Mouse (Mus musculus) heart, postnatal 25 days (tissue): ENCODE data around the gene Pou2f1. TPM values are rescaled to one million over a fixed set of nuclear protein-coding genes. Genes with fewer than 3 reads are reported as not detected.

Experiments used
- DNase-seq: peaks from one replicate; pipeline ENCODE4 v3.0.0; 2022; ENCODE audit warnings: low spot score
- intact Hi-C: fragments of 180-260 bp; cut with DNase I; formaldehyde crosslinking; loops from one replicate; pipeline ENCODE4 v1.15.1; 2025
- total RNA-seq, 2 experiments: library from RNA; stranded (reverse); gene quantifications; 2 replicates each; pipeline ENCODE4 v1.2.3; 2021

The Pou2f1 gene
- 10 to 100 TPM; 11.8 to 13.0 TPM for total RNA-seq

- peak; percentile 93 for DNase-seq
- intact Hi-C loops, result loop anchor here (2.0 to 10.0 kb wide), 2 partner anchors 150 to 338 kb away; no protein-coding TSS in a partner anchor
These were observed at the start of gene Pou2f1 for GRCm38 (mm10) chr1:166002520-166003155. TSS of gene Pou2f1 (minus strand) at chr1:166002678.

GRCm38 (mm10) chr1:166049046-166049827, 46.8 kb upstream of the Pou2f1 start:
- DNase-seq, result no peak
- intact Hi-C loops, result no loop called here

GRCm38 (mm10) chr1:166048230-166048911, 45.9 kb upstream of the Pou2f1 start:
- DNase-seq, result no peak
- intact Hi-C loops, result no loop called here

- intact Hi-C loops, result no loop called here
- DNase-seq, result no peak
These were observed 45.2 kb upstream of the Pou2f1 start for GRCm38 (mm10) chr1:166047505-166048170.

- intact Hi-C loops, result no loop called here
- DNase-seq, result no peak
These were observed 43.4 kb upstream of the Pou2f1 start for GRCm38 (mm10) chr1:166045894-166046197.

- intact Hi-C loops, result no loop called here
- DNase-seq, result no peak
These were observed 42.8 kb upstream of the Pou2f1 start for GRCm38 (mm10) chr1:166045060-166045893.

GRCm38 (mm10) chr1:166043451-166044149, 41.1 kb upstream of the Pou2f1 start:
- intact Hi-C loops, result no loop called here
- no peak for DNase-seq

- no peak for DNase-seq
- intact Hi-C loops, result no loop called here
These were observed 39.0 kb upstream of the Pou2f1 start for GRCm38 (mm10) chr1:166041501-166041900.

- intact Hi-C loops, result no loop called here
- DNase-seq, result no peak
These were observed 36.4 kb upstream of the Pou2f1 start for GRCm38 (mm10) chr1:166038731-166039332.

- DNase-seq, result no peak
- intact Hi-C loops, result no loop called here
These were observed 32.6 kb upstream of the Pou2f1 start for GRCm38 (mm10) chr1:166035045-166035444.

- DNase-seq, result no peak
These were observed 29.4 kb upstream of the Pou2f1 start for GRCm38 (mm10) chr1:166031673-166032547.

GRCm38 (mm10) chr1:166023981-166024380, 21.5 kb upstream of the Pou2f1 start:
- DNase-seq, result no peak
- intact Hi-C loops, result no loop called here

More at GRCm38 (mm10) chr1:166031673-166032547, 29.4 kb upstream of the Pou2f1 start:
- intact Hi-C loops, result no loop called here

GRCm38 (mm10) chr1:166017203-166017602, 14.7 kb upstream of the Pou2f1 start:
- intact Hi-C loops, result no loop called here
- no peak for DNase-seq

- no peak for DNase-seq
- intact Hi-C loops, result no loop called here
These were observed 13.8 kb upstream of the Pou2f1 start for GRCm38 (mm10) chr1:166016306-166016705.

GRCm38 (mm10) chr1:166014530-166014929, 12.1 kb upstream of the Pou2f1 start:
- DNase-seq, result no peak
- intact Hi-C loops, result no loop called here

GRCm38 (mm10) chr1:166010106-166010505, 7.6 kb upstream of the Pou2f1 start:
- intact Hi-C loops, result no loop called here
- no peak for DNase-seq

GRCm38 (mm10) chr1:166008634-166009350, 6.3 kb upstream of the Pou2f1 start:
- DNase-seq, result no peak
- intact Hi-C loops, result loop anchor here (10.0 kb wide), 1 partner anchor 344 kb away; no protein-coding TSS in a partner anchor
